Mouse (Mus musculus): ENCODE data around the gene 4930442H23Rik. TPM values are rescaled to one million over a fixed set of nuclear protein-coding genes. Genes with fewer than 3 reads are reported as not detected.

Gene 4930442H23Rik
- polyA plus RNA-seq, 1 experiment from 2014 or later = not detected

DNA sequence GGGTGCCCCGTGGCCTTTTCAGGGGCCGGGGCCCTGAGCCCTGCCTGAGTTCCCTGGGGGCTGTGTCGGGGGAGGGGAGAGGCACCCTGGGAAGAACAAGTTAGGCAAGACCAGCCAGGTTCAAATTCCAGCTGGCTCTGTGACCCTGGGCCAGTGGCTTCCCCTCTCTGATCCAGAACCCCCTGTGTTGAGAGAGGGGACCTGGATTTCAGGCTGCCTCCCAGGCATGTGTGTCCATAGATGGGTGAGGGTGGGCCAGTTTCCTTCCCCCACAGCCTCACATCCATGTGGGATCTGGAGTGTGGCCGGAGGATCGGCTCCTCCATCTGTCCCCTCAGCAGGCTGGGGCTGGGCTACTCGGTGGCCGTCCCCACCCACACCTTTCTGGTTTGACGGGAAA, 43.6 kb downstream of the 4930442H23Rik start:
- Histone ChIP-seq H3K4me2 (ENCODE audit: low read length) (peak overlapping the region; percentile 91), H3K9me3 (replicated peaks; ENCODE audit: low read length) (no peaks in the 10 kb centered on the region), H3K27me3 (ENCODE audit: insufficient read depth, low read length) (no peaks in the 10 kb centered on the region), H3K4me1 (replicated peaks; ENCODE audit: insufficient read depth, low read length) (peaks cover 20% of the 10 kb centered on the region), H3K36me3 (ENCODE audit: insufficient read depth, low read length) (peaks cover 16% of the 10 kb centered on the region; the same call in 1 of the 2 replicates), H3K4me3 (replicated peaks; ENCODE audit: low read depth, low read length) (0 out of 2 replicates have a peak overlapping the region, but pooled peaks have one; percentile 1), H3K9ac (ENCODE audit: low read depth, low read length) (peak overlapping the region; percentile 37), H3K27ac (no peak overlapping the region)
- ATAC-seq (replicated peaks; ENCODE audit: low FRiP score, low read depth) (no peak), DNase-seq (ENCODE audit: low spot score) (no peak)
- TF ChIP-seq CTCF (IDR thresholded peaks at IDR 0.05; ENCODE audit: low read depth) = no peak
- 32% methylated on average over 8 of the region's 8 CpGs for WGBS

DNA sequence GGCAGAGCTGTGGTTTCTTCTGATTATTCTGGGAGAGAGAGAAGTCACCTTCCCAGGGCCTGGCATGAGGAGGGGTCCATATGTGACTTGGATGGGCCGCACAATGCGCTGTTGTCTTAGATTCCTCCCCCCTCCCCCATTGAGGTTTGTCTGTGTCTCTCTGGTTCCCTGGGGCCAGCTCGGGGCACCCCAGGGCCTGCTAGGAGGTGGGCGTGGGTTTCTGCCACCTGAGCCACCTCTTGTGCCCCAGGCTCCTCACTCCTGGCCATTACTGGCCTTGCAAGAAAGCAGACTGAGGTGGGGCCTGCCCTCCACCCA, 44.2 kb downstream of the 4930442H23Rik start:
- peaks cover 11% of the 10 kb centered on the region; the same call in 1 of the 2 replicates for H3K36me3 ChIP-seq (ENCODE audit: insufficient read depth, low read length)
- 61% methylated on average over 4 of the region's 4 CpGs for WGBS
- H3K4me1 ChIP-seq (replicated peaks; ENCODE audit: insufficient read depth, low read length) = peaks cover 20% of the 10 kb centered on the region
- no peaks in the 10 kb centered on the region for H3K27me3 ChIP-seq (ENCODE audit: insufficient read depth, low read length)
- H3K9ac ChIP-seq (ENCODE audit: low read depth, low read length) = peak overlapping the region; percentile 2; the same call in 1 of the 2 replicates
- DNase-seq (ENCODE audit: low spot score) (no peak), ATAC-seq (replicated peaks; ENCODE audit: low FRiP score, low read depth) (no peak)
- no peak for TF ChIP-seq CTCF (IDR thresholded peaks at IDR 0.05; ENCODE audit: low read depth)
- H3K4me2 ChIP-seq (ENCODE audit: low read length) = peak overlapping the region; percentile 91
- peak overlapping the region; percentile 91; the same call in 1 of the 2 replicates for H3K27ac ChIP-seq
- H3K9me3 ChIP-seq (replicated peaks; ENCODE audit: low read length) = no peaks in the 10 kb centered on the region
- 0 out of 2 replicates have a peak overlapping the region, but pooled peaks have one; percentile 1 for H3K4me3 ChIP-seq (replicated peaks; ENCODE audit: low read depth, low read length)

DNA sequence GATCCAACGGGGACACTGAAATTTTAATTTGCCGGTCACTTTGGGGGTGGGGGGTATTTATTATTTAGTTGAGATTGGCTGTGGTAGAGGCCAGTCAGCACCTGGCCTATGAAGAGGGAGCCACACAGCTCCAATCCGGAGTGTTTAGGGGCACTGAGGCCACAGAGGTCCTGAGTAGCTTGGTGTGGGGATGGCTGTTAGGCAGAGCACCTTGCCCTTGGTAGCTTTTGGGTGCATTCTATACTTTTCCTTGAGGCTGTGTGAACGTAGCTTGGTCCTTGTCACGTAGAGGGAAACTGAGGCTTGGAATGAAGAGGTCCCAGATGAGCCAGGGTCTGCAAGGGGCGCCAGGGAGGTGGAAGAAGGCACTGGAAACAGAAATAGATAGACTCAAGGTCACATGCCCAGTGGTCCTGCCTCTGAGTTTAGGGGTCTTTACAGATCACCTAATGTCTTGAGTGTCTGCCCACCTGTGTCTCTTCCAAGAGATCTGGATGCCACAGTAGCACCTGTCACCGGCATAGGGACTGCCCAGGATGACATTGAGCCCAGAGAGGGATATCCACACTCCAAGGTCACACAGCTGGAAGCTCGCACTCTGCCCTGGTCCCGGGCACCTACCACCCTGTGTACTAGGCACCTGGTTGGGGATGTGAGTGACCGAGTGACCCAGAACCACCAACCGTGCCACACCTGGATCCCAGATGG, 44.7 kb downstream of the 4930442H23Rik start:
- TF ChIP-seq CTCF (IDR thresholded peaks at IDR 0.05; ENCODE audit: low read depth) = no peak
- peaks cover 6% of the 10 kb centered on the region; the same call in 1 of the 2 replicates for H3K36me3 ChIP-seq (ENCODE audit: insufficient read depth, low read length)
- H3K4me3 ChIP-seq (replicated peaks; ENCODE audit: low read depth, low read length) = peak overlapping the region; percentile 66
- ATAC-seq (replicated peaks; ENCODE audit: low FRiP score, low read depth) (no peak), DNase-seq (ENCODE audit: low spot score) (no peak)
- peak overlapping the region; percentile 91 for H3K27ac ChIP-seq
- peak overlapping the region; percentile 91 for H3K4me2 ChIP-seq (ENCODE audit: low read length)
- H3K9ac ChIP-seq (ENCODE audit: low read depth, low read length) = peak overlapping the region; percentile 84
- WGBS = 51% methylated on average over 11 of the region's 11 CpGs
- no peaks in the 10 kb centered on the region for H3K9me3 ChIP-seq (replicated peaks; ENCODE audit: low read length)
- no peaks in the 10 kb centered on the region for H3K27me3 ChIP-seq (ENCODE audit: insufficient read depth, low read length)
- peaks cover 20% of the 10 kb centered on the region for H3K4me1 ChIP-seq (replicated peaks; ENCODE audit: insufficient read depth, low read length)

DNA sequence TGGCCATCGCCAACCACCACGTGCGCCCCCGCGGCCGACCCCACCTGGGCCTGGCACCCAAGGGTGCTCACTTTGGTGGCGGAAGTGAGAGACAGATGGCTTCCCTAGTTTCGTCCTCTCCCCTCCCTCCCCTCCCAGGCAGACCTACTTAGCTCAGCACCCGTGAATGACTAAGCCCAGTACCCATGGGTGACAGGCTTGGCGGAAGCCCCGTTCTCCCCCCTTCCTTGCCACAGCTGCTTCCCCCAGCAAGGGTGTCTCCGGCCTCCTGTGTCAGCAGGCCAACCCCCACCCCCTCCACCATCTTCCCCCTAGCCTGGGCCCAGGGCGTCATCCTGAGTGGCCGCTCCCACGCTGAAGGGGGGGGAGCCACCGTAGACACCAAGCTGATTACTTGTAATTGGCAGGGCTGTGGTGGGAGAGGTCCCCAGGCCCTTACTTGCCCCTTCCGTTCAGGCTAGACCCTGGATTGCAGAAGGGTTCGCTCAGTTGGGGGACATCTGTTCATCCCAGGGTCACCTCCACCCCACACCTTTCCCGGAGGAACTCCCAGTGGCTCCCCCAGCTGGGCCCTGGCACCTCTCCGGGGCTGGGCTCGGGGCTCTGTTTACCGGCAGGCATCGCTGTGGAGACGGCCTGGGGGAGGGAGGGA, 45.4 kb downstream of the 4930442H23Rik start:
- Histone ChIP-seq H3K4me1 (replicated peaks; ENCODE audit: insufficient read depth, low read length) (peaks cover 20% of the 10 kb centered on the region), H3K9ac (ENCODE audit: low read depth, low read length) (peak overlapping the region; percentile 84), H3K36me3 (ENCODE audit: insufficient read depth, low read length) (no peaks in the 10 kb centered on the region), H3K4me3 (replicated peaks; ENCODE audit: low read depth, low read length) (peak overlapping the region; percentile 66), H3K27me3 (ENCODE audit: insufficient read depth, low read length) (no peaks in the 10 kb centered on the region), H3K4me2 (ENCODE audit: low read length) (peak overlapping the region; percentile 91), H3K27ac (peak overlapping the region; percentile 91), H3K9me3 (replicated peaks; ENCODE audit: low read length) (no peaks in the 10 kb centered on the region)
- DNase-seq (ENCODE audit: low spot score) = peak; percentile 63
- under 1% methylated on average over 23 of the region's 24 CpGs for WGBS
- no peak for TF ChIP-seq CTCF (IDR thresholded peaks at IDR 0.05; ENCODE audit: low read depth)
- 0 out of 2 replicates have a peak, but pooled peaks have one; percentile 0 for ATAC-seq (replicated peaks; ENCODE audit: low FRiP score, low read depth)

DNA sequence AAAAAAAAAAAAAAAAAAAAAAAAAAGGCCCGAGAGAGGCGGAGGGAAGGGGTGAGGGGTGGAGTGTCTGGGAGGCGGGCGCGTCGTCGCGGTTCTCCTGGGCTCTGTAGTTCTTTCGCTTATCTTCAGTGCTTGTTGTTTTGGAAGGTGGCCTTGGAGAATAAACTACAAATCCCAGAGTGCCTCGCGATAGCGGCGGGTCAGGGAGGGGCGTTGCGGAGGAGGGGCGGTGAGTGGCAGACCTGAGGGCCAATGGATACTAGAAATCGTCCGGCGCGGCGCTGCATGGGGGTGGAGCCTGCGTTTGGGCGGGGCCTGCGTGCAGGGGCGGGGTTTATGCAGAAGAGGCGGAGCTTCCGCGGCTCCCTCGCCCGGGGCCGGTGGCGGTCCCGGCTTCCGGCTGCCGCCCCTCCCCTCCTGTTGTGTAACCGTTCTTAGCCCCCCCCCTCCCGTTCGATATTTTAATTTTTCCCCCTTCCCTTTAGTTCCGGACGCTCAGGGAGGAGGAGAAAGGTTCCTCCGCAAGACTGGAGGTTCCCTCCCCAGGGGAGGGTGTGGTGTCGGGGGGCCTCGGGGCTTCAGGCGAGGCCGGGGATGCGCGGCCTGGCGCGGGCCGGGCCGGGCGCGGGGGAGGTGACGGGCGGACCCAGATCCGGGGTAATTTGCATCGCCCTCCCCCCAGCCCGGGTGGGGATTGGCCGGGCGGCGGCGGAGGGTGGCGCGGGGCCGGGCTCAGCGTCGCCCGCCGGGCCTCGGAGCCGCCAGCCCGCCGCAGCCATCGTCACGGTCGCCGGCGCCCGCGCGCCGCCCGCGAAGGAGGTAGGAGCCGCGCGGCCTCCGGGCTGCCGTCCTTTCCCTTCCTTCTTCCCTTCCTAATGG, 46.2 kb downstream of the 4930442H23Rik start:
- Histone ChIP-seq H3K9me3 (replicated peaks; ENCODE audit: low read length) (no peaks in the 10 kb centered on the region), H3K27ac (peak overlapping the region; percentile 91), H3K27me3 (ENCODE audit: insufficient read depth, low read length) (no peaks in the 10 kb centered on the region), H3K4me1 (replicated peaks; ENCODE audit: insufficient read depth, low read length) (peaks cover 20% of the 10 kb centered on the region), H3K9ac (ENCODE audit: low read depth, low read length) (peak overlapping the region; percentile 99), H3K4me2 (ENCODE audit: low read length) (peak overlapping the region; percentile 100), H3K36me3 (ENCODE audit: insufficient read depth, low read length) (no peaks in the 10 kb centered on the region), H3K4me3 (replicated peaks; ENCODE audit: low read depth, low read length) (peak overlapping the region; percentile 99)
- WGBS = 1% methylated on average over 48 of the region's 89 CpGs
- ATAC-seq (replicated peaks; ENCODE audit: low FRiP score, low read depth) = peak; percentile 86
- DNase-seq (ENCODE audit: low spot score) = peak; percentile 99
- no peak for TF ChIP-seq CTCF (IDR thresholded peaks at IDR 0.05; ENCODE audit: low read depth)
